Mouse (Mus musculus) fibroblast of lung, adult 2 months (primary cell): ENCODE data around the gene Wnt5b.
"Not testable (repeated sequence)": the region's sequence is repeated elsewhere in the genome, so short reads cannot be mapped to it uniquely, and the experiment has no call there.

Source experiments
- DNase-seq: peaks from one replicate; pipeline ENCODE4 v3.0.0-alpha.2; 2011; ENCODE audit warnings: low read depth

The Wnt5b gene

GRCm38 (mm10) chr6:119485486-119485885 is 58.7 kb downstream of the Wnt5b start:
- DNase-seq: no peak

- DNase-seq: no peak
These were observed 61.1 kb downstream of the Wnt5b start for GRCm38 (mm10) chr6:119482958-119483600.

- DNase-seq: not testable (repeated sequence)
These were observed 62.3 kb downstream of the Wnt5b start for GRCm38 (mm10) chr6:119481741-119482390.

DNA sequence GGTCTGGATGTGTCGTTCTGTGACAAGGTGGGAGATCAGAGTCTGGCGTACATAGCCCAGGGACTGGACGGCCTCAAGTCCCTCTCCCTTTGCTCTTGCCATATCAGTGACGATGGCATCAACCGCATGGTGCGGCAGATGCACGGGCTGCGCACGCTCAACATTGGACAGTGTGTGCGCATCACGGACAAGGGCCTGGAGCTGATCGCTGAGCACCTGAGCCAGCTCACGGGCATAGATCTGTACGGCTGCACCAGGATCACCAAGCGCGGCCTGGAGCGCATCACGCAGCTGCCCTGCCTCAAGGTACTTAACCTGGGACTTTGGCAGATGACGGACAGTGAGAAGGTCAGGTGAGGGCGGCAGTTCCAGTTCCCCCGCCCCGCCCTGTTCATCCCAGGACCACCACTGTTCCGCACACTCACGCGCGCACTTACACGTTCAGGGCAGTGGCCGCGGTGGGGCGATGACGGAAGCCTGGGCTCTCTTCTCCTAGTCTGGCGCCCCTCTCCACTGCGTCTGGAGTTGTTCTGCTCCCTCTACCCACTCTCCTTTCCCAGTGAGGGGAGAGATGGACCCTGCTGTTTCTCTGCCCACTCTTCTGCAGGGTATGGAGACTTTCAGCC is 63.3 kb downstream of the Wnt5b start:
- no peak for DNase-seq

GRCm38 (mm10) chr6:119479876-119480705 is 64.1 kb downstream of the Wnt5b start:
- DNase-seq: no peak

- no peak for DNase-seq
These were observed 64.7 kb downstream of the Wnt5b start, which contains the start of gene Fbxl14 for GRCm38 (mm10) chr6:119479343-119479875. Gene Fbxl14 (plus strand): TSS chr6:119479668.

GRCm38 (mm10) chr6:119478560-119479342 is 65.4 kb downstream of the Wnt5b start:
- peak; percentile 61 for DNase-seq

GRCm38 (mm10) chr6:119477686-119478310 is 66.3 kb downstream of the Wnt5b start:
- DNase-seq: no peak

DNA sequence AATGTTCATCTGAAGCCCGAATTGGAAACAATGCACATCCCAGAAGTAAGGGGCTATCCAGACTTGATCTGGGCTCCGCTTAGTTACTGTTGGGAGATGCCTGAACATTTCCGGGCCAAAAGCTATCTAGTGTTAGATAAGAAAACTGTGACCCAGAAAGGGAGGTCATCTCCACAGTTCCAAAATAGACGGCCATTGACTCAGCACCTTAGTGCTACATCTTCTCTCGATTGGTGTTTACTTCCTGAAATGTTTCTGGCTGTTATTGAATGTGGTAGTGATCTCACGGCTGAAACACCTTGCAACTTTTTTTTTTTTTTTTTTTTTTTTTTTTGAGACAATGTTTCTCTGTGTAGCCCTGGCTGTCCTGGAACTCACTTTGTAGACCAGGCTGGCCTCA is 68.2 kb downstream of the Wnt5b start:
- no peak for DNase-seq

GRCm38 (mm10) chr6:119473992-119474391 is 70.2 kb downstream of the Wnt5b start:
- DNase-seq: no peak

- DNase-seq: no peak
These were observed 70.7 kb downstream of the Wnt5b start for GRCm38 (mm10) chr6:119473446-119473845.

DNA sequence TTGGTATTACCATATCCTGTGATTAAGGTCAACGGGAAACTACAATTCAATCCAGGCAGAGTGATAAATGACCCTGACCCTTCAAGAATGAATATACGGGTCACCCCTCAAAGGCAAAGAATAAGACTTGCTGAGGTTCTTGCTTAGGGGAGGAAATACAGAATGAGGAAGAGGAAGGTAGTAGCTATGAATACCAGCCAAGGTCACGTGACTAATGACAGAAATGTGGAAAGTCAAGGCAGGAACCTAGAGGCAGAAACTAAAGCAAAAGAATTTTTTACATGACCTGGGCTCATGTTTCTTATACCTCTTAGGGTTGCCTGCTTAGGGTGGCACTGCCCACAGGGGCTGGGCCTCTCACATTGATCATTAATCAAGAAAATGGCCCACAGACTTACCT is 71.4 kb downstream of the Wnt5b start:
- DNase-seq: no peak

DNA sequence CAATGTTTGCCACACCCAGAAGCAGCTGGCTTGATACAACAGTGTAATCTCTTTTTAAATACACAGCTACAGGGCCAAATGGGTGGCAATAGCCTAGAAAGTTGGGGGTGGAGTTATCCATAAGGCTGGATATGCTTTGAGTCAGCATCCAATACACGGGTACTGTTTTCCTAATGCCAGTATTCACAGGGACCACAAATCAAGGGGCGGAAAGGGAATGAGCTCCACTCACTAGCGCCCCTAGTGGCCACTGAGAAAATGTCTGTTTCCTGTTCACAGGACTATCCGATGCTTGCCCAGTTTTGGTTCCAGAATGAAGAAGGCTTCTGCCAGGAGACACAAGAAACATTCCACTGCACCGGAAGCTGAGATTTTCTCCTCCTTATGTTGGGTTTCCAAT is 72.0 kb downstream of the Wnt5b start:
- DNase-seq: no peak

DNA sequence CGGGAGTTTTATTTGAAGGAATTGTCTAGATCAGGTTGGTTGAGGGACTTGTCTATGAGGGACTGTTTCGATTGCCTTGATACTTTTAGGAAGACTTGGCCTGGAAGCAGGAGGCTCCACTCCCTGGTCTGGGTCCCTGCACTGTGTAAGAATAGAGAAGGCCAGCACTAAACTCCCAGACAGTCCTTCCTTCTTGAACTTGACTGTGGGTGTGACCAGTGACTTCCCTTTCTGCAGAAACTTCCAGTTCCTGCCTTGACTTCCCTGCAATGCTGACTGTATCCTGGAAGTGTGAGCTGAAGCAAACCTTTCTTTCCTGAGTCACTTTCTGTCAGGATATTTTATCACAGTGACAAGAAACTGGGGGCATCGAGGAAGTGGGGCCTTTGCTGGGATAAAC is 73.4 kb downstream of the Wnt5b start:
- no peak for DNase-seq

- no peak for DNase-seq
These were observed 76.4 kb downstream of the Wnt5b start for GRCm38 (mm10) chr6:119467785-119468059.

GRCm38 (mm10) chr6:119466921-119467784 is 77.0 kb downstream of the Wnt5b start:
- peak; percentile 74 for DNase-seq

GRCm38 (mm10) chr6:119466161-119466560 is 78.0 kb downstream of the Wnt5b start:
- no peak for DNase-seq

- no peak for DNase-seq
These were observed 83.8 kb downstream of the Wnt5b start for GRCm38 (mm10) chr6:119460391-119460790.

DNA sequence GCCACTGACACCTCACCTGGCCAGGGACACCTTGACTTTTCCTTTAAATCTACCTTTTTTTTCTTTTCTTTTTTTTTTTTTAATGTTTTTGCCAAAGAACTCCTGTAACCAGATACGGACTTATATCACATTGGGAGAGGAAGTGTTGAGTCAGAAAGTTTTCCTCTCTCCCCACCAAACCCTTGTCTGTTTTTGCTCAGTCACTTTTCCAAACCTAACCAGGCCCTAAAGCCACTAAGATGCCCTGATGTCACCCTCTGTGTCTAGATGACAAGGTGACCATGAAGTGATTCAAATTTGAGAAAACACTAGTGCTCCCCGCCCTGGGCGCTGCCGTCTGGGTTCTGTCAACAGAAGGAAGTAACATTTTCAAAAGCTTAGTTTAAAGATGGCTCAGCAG is 85.1 kb downstream of the Wnt5b start:
- DNase-seq: no peak

- DNase-seq: no peak
These were observed 86.0 kb downstream of the Wnt5b start for GRCm38 (mm10) chr6:119458166-119458565.
